Mouse (Mus musculus) heart, postnatal 0 days (tissue): ENCODE results near the gene Lasp1.

Source experiments
- CTCF ChIP-seq: IDR thresholded peaks from 2 replicates; pipeline ENCODE4 v1.5.1; 2016; ENCODE audit warnings: antibody characterized with exemption, control low read depth, low read depth
- EP300 ChIP-seq: IDR thresholded peaks from 2 replicates; pipeline ENCODE4 v1.6.1; 2016; ENCODE audit warnings: antibody characterized with exemption, low read depth

DNA sequence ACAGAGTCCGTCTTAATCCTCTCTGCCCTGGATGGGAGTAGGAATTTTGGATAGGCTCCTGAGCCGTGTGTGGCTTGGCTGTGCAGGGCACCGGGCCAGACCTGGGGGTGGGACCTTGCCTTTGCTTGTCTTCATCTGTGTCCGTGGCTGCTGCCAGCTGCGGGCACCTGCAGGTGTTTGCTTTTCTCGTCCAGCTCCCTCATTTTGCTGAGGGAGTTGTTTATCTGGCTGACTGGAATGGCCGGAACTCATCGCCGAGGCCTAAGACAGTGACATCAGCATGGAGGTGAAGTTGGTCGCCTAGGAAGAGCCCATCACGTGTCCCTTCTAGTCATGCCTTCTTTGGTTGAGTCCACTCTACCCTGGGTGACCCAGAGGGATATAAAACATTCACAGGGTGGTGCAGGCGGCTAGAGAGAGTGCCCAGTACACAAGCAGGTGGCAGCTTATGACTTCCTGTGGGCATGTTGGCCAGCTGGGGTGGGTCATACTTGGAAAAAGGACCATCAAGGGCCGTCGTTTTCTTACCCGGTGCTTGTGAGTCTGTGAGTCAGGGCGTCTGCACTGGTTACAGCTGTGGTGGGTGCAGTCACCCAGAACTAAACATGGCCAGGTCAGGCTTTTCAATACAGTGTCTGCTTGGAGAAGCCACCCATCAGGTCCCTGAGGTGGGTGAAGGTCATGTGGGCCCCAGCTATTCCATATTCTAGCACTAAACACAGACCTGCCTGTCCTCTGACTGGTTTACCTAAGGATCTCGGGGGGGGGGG lies 15.1 kb downstream of the Lasp1 start:
- TF ChIP-seq CTCF (no peak), EP300 (no peak)
